Mouse (Mus musculus) liver, adult 2 months (tissue): Measurements from ENCODE around the gene Ptpdc1.

Experiments
- CTCF ChIP-seq: fragments of 200-500 bp; IDR thresholded peaks from 2 replicates; pipeline ENCODE4 v1.5.1; 2011; ENCODE audit warnings: low read depth, low read length, control low read depth
- POLR2A ChIP-seq: fragments of 200-500 bp; IDR thresholded peaks from 2 replicates; pipeline ENCODE4 v1.6.1; 2011; ENCODE audit warnings: low read length, control low read depth; ENCODE audit not compliant: insufficient read depth; ENCODE audit errors: extremely low read depth

DNA sequence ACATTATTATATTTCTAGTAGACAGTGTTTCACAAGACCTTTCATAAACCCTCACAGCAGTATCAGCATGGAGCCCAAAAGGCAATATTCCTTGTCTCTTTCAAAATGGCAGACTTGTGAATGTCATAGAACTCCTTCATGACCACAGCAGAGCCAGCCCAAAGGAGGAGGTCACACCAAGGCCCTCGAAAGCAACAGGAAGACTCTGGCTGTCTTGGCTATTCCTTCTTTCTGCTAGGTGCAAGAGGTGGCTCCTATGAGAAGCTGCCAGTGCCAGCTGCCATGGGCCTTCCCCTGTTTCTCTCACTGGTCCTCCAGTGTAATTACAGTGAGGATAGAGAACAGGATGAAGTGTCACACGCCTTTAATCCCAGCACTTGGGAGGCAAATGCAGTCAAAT, 96.4 kb downstream of the Ptpdc1 start:
- TF ChIP-seq CTCF (no peak), POLR2A (no peak)
